Mouse (Mus musculus): ENCODE data around the gene Aldh3b1.

DNA sequence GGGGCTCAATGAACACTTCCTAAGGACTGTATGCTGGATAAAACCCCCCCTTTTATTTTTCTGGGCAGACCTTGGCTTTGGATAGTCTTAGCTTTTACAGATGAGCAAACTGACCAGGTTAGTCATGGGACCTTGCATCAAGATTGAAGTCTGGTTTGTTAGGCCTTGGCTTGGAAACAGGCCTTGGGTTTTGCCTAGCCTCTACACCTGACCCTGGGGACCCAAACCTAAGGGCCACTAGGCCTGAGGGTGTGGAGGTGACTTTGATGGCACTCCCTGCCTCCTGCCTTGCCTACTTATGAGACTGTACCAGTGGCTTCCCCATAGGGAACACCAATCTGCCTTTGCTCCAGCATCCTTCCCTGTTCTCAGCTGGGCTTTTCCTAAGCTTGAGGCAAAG, 9.7 kb downstream of the Aldh3b1 start:
- no peak for TF ChIP-seq CTCF (IDR thresholded peaks at IDR 0.05; ENCODE audit: borderline replicate concordance, extremely low read depth, insufficient read depth, insufficient read length)
- no peak for TF ChIP-seq POLR2A (IDR thresholded peaks at IDR 0.05; ENCODE audit: borderline replicate concordance, extremely low read depth, insufficient read depth, insufficient read length, poor library complexity, severe bottlenecking)

Data from brain, embryonic 14.5 days (tissue).